Mouse (Mus musculus): ENCODE measurements around the gene Kif24.

DNA sequence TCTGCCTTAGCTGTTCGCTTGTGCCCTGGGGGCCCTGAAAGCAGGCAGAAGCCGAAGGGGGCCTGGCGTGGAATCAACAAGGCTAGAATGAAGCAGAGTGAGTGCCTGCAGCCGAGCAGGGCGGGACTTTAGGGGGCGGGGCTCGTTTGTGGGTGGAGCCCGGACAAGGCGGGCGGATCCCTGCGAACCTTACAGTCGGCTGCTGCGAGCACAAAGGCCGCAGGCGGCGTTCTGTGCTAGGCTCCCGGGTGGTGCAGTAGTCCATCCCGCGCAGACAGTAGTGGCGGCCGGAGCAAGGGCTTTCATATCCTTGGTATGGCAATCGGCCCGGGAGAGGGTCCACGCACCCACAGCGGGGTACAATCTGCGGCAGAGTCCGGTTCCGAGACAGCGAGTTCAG, 42.2 kb upstream of the Kif24 start:
- TF ChIP-seq CTCF (IDR thresholded peaks at IDR 0.05; ENCODE audit: borderline replicate concordance, control insufficient read depth, extremely low read depth, insufficient read depth, low read length, poor library complexity) = no peak
- TF ChIP-seq POLR2A (IDR thresholded peaks at IDR 0.05; ENCODE audit: control insufficient read depth, extremely low read depth, insufficient read depth, low read length, poor library complexity) = no peak

Measured in thymus, adult 2 months (tissue).